Mouse (Mus musculus) cerebellum, adult 11-12 months (tissue): Measurements from ENCODE around the gene Ddx24.

ENCODE experiments used
- DNase-seq: peaks from one replicate; pipeline ENCODE4 v3.0.0; 2022

Ddx24 gene

DNA sequence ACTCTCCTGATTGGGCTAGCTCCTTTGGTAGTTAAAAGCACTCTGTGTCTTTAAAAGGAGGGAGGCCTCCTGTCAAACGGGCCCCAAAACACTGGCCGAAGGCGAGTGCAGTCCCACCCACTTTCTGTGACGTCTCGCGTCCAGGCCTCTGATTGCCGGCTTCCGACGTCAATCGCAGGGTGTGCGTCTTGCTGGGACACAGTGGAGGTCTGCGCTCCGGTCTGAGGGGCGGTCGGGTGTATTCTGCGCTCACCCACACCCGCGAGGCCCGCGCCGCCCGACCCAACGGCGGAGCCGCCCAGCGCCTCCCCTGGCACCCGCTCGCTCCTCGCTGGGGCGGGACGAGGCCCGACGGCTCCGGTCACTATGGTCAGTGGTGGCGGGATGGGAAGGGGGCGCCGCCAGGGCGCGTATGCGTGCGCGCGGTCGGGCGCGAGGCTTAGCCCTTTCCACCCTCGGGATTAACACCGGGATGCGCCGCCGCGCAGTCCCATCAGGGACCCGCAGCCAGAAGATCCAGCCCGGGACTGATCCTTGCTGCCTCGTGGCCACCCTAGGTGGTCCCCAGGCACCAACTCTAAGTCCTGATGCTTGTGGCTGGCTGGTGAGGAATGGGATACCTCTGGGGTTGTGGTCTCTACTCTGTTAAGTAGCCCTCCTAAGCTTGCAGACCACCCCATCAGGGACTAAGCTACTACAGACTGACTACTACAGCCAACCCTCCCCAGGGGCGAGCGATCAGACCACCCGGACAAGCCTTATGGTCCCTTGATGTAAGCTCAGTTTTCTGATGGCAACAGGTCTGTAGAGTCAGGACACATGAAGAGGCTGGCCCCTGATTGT, 36.9 kb downstream of the Ddx24 start, which contains the start of gene Otub2:
Otub2 (plus strand) TSS at position 178 of the 843 bp plus-strand sequence.
- DNase-seq = peak; percentile 97

DNA sequence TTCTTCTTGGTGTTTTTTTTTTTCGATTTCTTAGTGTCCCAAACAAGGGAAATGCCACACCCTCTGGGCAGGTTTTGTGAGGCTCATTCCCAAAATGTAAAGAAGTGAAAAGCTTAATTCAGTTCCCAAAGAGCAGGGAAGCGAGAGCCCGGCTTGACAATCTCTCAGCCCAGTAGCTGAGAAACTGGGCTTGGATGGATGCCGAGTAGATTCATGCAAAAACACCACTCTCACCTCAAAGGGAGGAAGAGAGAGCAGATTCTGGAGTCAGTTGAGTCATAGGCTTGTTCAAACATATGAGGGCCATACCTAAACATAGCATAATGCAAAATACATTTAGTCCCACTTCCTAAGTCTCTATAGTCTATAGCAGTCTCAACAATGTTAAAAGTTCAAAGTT, 45.4 kb downstream of the Ddx24 start:
- DNase-seq = no peak

DNA sequence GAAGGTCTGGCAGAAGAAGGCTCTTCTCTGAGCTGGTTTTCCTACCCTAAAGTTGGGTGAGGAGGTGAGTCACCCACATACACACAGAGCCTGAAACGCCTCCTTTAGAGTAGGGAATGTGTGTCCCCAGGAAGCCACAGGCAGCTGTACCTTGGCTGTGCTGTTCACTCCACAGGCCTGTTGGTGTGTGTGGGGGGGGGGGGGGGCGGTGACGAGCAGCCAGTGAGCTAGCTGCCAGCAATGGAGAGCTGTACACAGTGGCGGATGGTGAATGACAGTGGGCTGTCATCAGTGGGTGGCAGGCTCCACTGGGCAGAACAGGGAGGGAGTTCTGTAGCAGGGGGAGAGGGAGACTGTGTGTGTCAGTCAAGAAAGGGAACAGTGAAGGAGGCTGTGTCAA, 48.9 kb downstream of the Ddx24 start:
- no peak for DNase-seq

DNA sequence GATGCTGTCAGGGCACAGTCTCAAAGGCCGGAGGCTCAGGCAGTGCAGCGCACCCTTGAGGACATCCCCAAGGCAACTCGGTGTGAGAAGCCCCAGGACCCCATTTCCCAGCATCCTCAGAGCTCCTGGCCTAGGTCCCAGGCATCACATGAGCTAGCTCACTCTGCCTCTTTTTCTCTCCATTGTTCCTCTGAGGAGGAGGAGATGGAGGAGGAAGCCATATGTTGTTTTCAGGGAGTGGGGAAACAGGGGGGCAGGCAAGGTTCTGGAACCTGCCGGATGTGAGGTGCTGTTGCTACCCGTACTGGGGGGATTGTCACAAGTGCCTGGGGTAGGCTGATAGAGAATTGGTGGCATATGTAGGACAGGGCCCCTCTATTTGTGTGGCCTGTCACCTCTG, 49.5 kb downstream of the Ddx24 start:
- no peak for DNase-seq

DNA sequence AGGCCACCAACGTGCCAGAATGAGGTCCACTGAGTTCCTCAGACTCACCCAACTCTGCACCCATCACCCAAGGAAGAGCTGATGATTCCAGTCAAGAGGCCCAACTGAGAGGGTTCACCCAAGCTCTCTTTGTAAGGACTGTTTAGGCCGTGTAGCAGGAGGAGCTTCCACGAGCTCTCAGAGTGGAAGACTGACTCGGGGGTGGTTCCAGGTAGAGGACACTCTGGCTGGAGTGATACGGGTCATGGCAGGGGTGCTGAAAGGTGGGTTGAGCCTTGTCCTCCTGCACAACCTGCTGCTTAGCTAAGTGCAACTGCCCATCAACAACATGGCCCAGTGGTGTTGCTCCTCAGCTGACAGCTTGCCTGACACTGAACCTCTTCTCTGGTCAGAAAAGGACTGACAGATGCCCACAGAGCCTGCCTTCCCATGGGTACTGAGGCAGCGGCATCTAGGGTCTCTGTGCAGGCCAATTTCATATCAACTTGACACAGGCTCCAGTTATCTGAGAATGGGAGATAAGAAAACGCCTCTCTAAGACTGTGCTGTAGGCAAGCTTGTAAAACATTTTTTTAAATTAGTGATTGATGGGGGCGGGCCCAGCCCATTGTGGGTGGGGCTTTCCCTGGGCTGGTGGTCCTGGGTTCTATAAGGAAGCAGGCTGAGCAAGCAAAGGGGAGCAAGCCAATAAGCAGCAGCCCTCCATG, 51.9 kb downstream of the Ddx24 start:
- DNase-seq = no peak

DNA sequence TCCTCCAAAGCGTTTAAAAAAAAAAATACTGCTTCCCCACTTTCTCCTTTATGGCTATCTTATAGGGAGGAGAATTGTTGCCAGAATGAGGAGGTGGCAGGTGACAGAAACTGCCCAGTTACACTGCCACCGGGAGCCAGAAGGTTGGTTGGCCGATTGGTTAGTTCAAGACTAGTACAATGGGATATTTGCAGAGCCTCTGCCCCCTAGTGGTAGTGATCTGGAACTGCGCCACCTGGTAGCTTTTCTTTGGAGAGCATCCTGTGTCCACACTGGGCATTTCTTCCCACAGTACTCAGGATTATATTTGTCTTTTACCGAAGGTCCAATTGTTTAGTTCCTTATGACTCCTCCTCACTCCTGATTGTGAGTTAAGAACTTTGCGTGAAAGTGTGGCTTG, 53.9 kb downstream of the Ddx24 start:
- no peak for DNase-seq

DNA sequence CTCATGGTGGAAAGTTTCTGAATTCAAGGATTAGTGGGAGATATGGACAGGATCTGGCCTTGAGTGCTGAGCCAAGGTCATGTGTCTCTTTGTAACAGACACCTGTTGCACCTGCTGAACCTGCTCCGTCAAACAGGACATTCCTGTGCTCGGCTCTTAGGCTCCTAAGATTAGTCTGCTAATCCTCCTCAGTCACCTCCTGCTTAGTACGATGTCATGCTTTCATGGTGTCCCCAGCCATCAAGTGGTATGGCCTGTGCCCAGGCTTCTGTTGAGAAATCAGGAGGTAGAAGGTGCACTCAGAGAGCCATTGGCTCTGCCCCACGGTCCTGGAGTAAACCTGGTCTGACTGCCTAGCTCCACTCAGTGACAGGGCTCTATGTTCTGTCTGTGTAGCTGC, 54.8 kb downstream of the Ddx24 start:
- no peak for DNase-seq

DNA sequence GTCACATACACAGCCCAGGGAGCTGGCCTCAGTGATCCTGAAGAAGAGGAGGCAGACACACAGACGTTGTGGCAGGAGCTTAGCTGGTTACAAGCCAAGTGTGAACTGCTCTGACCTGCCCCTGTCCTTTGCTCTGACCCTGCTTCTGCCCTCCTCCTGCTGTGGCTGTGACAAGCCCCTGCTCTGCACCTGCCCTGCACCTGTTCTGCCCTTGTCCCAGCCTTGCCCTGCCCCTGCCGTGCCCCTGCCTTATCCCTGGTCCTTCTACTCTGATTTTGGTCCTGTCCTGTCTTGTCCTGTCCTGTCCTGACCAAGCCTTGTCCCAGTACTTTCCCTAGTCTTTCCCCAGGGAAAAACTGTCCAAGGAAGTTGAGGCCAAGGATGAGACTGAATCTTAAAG, 56.9 kb downstream of the Ddx24 start:
- no peak for DNase-seq

DNA sequence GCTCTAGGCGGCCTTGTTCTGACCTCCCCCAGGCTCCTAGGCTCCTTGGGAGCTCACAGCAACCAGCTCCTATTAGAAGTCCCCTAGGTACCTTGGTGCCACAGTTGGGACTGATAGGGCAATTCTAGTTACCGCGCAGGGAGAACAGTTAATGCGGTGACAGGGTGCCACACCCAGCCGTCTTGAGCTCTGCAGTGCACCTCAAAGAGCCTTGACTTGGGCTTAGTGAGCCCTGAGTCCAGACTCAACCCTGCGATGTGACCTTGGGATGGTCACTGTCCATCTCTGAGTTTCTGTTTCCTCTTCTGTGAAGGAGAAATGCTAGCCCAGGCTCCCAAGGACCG, 57.3 kb downstream of the Ddx24 start:
- DNase-seq = no peak

DNA sequence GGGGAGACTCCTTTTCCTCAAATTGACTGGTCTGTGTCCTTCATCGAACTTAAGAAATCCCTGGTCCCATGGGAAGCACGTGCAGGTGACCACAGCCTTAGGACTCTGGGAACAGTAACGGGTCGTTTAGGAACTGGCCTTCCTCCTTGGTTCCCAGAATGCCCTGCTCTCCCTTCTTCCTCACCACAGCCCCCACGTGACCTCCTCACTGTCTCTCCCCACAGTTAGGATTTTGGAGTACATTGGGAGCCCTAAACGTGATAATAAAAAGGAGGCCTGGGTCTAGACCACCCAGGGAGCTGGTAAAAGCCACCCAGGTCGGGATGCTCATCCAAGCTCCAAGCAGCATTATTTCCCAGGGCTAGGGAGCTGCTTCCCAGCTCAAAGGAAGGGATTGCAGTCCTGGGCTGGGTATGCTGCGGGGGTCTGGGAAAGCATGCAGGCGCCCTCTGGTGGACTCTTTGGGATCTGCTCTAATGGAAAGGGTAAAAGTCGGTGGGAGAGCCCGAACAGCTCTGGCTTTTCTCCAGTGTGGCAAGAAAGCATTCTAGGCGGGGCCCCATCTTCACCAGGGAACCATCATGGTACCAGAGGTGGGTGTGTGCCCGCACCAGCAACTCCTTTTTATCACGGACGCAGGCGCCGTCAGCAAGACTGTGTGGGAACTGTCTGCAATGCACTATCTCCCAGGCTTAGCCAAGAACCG, 57.9 kb downstream of the Ddx24 start:
- DNase-seq = peak; percentile 38

DNA sequence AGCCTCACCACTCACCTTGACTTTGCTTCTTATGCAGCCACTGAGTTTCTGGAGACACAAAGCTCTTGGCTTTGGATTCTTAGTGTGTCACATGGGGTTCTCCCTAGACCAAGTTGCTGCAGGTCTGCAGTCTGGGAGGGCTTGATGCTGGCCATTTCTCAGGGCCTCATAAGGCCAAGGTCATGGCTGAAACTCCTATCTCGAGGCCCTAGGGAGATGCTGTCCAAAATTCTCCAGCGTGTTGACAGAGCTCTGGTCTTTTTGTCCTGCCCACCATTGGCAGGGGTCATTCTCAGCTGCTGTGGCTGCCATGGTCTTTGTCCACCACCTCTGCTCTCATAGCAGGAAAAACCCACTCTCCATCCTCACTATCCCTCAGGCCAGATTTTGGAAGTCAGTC, 58.5 kb downstream of the Ddx24 start:
- DNase-seq = no peak

DNA sequence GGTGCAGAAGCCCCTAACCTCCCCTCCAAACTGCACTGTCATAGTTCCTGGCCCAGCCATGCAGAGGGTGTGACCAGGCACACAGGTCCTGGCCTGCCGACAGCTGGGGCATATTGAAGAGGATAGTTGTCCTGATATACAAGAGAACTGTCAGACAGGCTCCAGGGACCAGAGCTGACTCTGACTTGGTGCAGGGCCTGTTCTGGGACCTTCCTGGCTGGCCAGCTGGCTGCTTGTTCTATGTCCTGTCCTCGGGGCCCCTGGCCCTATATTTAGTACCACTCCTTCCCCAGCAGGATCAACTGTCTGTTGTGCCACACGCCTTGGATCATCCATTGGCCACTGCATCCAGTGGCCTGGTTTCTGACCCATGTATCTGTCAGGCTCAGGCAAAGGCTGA, 63.3 kb downstream of the Ddx24 start:
- no peak for DNase-seq

DNA sequence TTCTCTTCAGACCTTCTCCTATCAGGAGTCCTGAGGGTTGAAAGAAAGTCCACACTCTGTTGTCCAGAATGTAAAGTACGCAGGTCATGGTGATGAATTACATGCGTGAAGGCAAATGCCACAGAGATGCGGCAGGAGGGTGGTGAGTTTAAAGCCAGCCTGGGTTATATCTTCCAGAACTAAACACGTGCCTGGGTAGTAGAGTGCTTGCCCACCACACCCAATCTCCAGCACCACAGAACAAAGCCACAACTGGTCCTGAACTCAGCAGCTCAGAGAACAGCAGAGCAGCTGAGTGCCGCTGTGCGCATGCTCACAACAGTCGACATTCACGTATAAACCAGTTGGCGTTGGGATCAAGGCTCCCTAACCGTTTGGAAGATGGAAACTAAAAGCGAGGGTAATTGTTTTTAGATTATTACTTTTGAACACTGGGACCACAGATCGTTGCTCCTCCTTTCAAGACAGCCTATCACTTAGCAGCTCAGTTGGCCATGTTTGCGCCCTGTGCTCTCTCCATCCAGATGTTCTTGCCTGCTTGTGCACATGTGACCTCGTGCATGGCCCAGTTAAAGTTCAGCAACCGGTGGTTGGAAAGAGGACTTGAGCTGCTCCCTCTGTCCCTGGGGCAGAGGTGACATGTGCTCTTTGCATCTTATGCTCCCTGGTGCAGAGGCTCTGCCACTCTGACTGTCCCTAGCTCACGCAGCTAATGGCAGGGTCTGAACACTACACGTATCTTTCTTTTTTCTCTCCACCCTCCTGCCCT, 63.9 kb downstream of the Ddx24 start:
- DNase-seq = no peak

DNA sequence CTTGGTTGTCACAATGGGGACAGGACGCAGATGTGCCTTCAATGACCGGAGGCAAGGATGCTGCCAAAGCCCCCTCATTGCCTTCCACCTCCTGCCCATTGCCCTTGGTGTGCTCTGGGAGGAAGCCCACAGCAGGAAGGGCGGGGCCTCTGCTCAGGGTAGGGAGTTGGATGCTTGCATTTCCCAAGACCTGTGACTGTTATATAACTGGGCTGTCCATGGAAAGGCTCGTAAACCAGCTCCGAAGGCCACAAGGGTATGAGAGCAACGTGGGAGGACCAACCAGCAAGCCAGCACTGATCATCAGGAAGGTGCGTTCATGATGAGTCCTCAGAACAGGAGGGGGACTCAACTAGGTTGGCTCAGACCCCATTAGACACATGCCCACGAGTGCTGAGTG, 64.8 kb downstream of the Ddx24 start:
- no peak for DNase-seq

DNA sequence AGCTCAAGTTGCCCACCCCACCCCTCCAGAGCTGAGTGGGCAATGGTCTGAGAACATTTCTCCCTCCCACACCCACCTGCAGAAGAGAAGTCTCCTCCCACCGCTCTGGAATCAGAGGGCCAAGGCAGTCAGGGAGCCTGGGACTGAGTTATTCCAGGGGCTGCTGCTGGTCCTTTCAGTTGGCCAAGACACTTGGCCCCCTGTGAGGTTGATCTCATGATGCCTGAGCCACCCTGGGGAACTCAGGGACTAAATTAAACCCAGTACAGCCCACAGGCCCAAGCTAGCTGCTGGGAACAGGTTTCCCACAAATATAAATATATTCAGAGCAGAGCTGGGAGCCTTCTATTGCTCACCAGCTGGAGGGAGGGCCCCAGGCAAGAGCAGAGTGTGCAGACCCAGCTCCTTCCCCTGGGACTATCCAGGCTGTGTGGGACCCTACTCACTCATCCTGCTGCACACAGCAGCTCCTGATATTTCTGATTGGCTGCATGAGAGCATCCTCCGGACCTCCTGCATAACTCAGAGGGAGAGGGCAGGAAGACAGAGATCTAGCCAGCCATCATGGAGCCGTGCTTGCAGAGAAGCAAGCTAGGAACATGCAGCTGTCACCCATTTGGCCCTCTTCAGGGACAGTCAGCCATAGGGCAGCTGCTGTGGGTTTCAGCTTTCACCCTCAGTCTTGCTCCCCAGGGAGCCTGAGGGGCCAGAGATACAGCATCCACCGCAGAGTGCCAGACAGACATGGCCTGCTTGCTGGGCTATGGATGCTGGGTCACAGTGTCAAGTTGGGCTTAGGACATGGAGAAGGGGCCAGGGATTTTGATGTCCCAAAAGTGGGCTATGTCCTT, 66.5 kb downstream of the Ddx24 start:
- DNase-seq = no peak

DNA sequence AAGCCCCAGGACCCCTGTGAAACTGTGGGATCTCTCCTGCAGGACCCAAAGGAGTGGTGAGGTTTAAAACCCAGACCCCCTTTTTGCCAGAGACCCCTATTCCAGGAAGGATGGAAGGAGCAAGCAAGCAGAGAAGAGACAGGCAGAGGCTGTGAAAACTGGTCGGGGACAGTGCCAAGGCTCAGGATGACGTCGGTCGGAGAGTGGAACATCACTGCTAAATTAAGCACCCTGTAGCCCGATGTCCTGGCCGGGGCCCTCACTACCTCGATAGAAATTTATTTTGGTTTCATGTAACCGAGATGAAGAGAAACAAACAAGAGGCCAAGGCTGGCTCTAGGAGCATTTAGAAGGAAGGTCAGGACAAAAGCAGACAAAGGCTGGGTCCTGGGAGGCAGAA, 67.4 kb downstream of the Ddx24 start:
- DNase-seq = no peak
